Mouse (Mus musculus) embryonic facial prominence, embryonic 15.5 days (tissue): ENCODE measurements around the gene Kcne1l. TPM values are rescaled to one million over a fixed set of nuclear protein-coding genes. Genes with fewer than 3 reads are reported as not detected.

Experiments used
- ATAC-seq: fragments of 200-750 bp; cut with Nextera tagmentation; 2 replicates; pipeline ENCODE4 v1.8.0; 2017; ENCODE audit warnings: low read depth, moderate TSS enrichment; ENCODE audit not compliant: insufficient number of reproducible peaks, low FRiP score, low TSS enrichment
- H3K27ac ChIP-seq: fragments of 300-500 bp; sonication (generic); replicated peaks from 2 replicates; pipeline ENCODE4 v1.5.1; 2015; ENCODE audit warnings: mild to moderate bottlenecking, inconsistent platforms
- H3K27me3 ChIP-seq: fragments of 300-500 bp; sonication (generic); 2 replicates; pipeline ENCODE4 v1.6.1; 2015; ENCODE audit warnings: inconsistent platforms
- H3K36me3 ChIP-seq: fragments of 300-500 bp; sonication (generic); 2 replicates; pipeline ENCODE4 v1.6.1; 2015; ENCODE audit warnings: mild to moderate bottlenecking, inconsistent platforms
- H3K4me1 ChIP-seq: fragments of 300-500 bp; sonication (generic); 2 replicates; pipeline ENCODE4 v1.6.1; 2015; ENCODE audit warnings: inconsistent platforms
- H3K4me2 ChIP-seq: fragments of 300-500 bp; sonication (generic); replicated peaks from 2 replicates; pipeline ENCODE4 v1.6.1; 2015; ENCODE audit warnings: mild to moderate bottlenecking, inconsistent platforms
- H3K4me3 ChIP-seq: fragments of 300-500 bp; sonication (generic); replicated peaks from 2 replicates; pipeline ENCODE4 v1.5.1; 2015; ENCODE audit warnings: mild to moderate bottlenecking, inconsistent platforms
- H3K9ac ChIP-seq: fragments of 300-500 bp; sonication (generic); 2 replicates; pipeline ENCODE4 v1.6.1; 2015; ENCODE audit warnings: inconsistent platforms
- H3K9me3 ChIP-seq: fragments of 300-500 bp; sonication (generic); replicated peaks from 2 replicates; pipeline ENCODE4 v1.6.1; 2016; ENCODE audit warnings: inconsistent platforms
- WGBS: fragments of 180-500 bp; shearing (Covaris S2); methylation state at CpG from one replicate; pipeline ENCODE4 v1.1.7; 2015; 5-methylcytosine and 5-hydroxymethylcytosine counted together
- polyA plus RNA-seq: library from polyadenylated mRNA; unstranded; fragments of >200 nt; fragmentation: Nextera tagmentation; extraction: Ambion mirVana; gene quantifications from 2 replicates; pipeline ENCODE4 v1.2.1, GENCODE M21; 2015

Gene Kcne1l
- polyA plus RNA-seq, 1 experiment from 2014 or later: 30.7 TPM

DNA sequence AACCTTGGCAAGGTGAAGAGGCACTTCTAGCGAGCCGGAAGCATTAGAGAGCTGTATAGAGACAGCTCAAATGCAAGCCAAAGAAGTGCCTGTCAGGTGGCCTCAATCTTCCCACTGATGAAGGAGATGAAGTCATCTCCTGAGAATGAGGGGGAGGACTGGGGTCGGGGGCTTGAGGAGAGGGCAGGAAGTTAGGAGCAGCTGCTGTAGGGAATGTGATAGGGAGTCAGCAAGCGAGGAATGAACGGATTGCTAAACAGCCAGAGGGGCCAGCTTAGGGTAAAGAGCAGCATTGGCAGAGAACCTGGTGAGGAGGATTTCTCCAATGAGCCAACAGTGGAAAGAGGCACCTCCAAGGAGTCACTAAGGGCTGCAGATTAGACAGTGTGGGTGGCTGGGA, 20.2 kb downstream of the Kcne1l start:
- ATAC-seq: no peak
- Histone ChIP-seq H3K36me3 (no peaks in the 10 kb centered on the region), H3K27ac (no peak overlapping the region), H3K4me1 (no peaks in the 10 kb centered on the region), H3K9ac (no peak overlapping the region), H3K27me3 (peaks cover 4% of the 10 kb centered on the region; the same call in 1 of the 2 replicates), H3K4me2 (no peak overlapping the region), H3K9me3 (no peaks in the 10 kb centered on the region), H3K4me3 (no peak overlapping the region)
- 45% methylated on average over 5 of the region's 5 CpGs for WGBS

DNA sequence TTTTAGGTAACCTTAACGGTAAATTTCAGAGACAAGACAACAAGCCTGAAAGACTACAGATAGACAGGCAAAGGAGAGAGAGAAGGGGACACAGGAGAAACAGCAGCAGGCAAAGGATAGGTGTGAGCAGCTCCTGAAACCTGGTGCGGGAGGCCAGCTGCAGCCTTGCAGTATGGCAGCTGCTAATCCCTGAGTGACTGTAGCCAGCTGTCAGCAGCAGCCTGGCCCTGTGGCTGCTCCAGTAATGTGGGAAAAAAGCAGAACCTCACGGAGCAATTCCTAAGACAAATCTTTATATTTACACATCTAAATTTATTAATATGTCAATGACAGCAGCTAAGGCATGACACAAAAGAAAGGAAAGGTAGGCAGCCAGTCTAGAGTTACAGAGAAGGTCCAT, 29.5 kb downstream of the Kcne1l start:
- no peak overlapping the region for H3K27ac ChIP-seq
- no peak for ATAC-seq
- H3K9me3 ChIP-seq: no peaks in the 10 kb centered on the region
- no peaks in the 10 kb centered on the region for H3K4me1 ChIP-seq
- H3K36me3 ChIP-seq: no peaks in the 10 kb centered on the region
- WGBS: 52% methylated on average over 3 of the region's 3 CpGs
- no peak overlapping the region for H3K4me3 ChIP-seq
- H3K27me3 ChIP-seq: 0 out of 2 replicates have a peak, but pooled peaks cover 5% of the 10 kb centered on the region
- H3K9ac ChIP-seq: no peak overlapping the region
- H3K4me2 ChIP-seq: no peak overlapping the region

DNA sequence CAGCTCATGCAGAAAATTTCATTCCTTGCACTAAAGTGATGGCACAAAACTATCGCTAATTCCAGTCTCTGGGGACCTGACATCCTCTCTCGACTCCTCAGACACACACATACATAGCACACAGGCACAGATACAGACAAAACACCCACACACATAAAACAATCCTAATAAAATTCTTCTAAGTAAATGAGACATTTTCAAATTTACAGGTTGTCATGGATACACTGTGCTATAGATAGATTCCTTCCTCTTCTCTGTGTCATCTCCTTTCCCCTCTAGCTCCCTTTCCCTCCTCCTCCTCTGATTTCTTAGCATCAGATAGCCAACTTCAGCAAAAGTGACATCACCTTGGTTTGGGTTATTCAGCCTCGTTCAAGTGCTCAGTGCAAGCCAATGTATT, 30.1 kb downstream of the Kcne1l start:
- H3K36me3 ChIP-seq: no peaks in the 10 kb centered on the region
- no peaks in the 10 kb centered on the region for H3K4me1 ChIP-seq
- 61% methylated on average over 3 of the region's 3 CpGs for WGBS
- H3K4me3 ChIP-seq: no peak overlapping the region
- H3K27ac ChIP-seq: no peak overlapping the region
- no peak overlapping the region for H3K9ac ChIP-seq
- no peak overlapping the region for H3K4me2 ChIP-seq
- no peaks in the 10 kb centered on the region for H3K9me3 ChIP-seq
- 0 out of 2 replicates have a peak, but pooled peaks cover 5% of the 10 kb centered on the region for H3K27me3 ChIP-seq
- ATAC-seq: no peak

Other genes with a start within 250 kb of the Kcne1l start
- not detected in 2 replicates for gene Gucy2f, start 109.4 kb downstream of the Kcne1l start, polyA plus RNA-seq
- gene Nxt2, start 79.5 kb downstream of the Kcne1l start, polyA plus RNA-seq: 17.2 and 17.7 TPM in 2 replicates
- gene Acsl4, start 84.2 kb upstream of the Kcne1l start, polyA plus RNA-seq: 13.1 and 13.4 TPM in 2 replicates